Mouse (Mus musculus) embryonic fibroblast, embryonic 13.5 days (primary cell): ENCODE measurements at regions not wholly inside any gene's neighbourhood (a gene's known extent, or its start where the extent isn't known, plus 50 kb on each side); places are given as distances from the start of the nearest gene placed in this dataset.

Experiments used
- CTCF ChIP-seq: IDR thresholded peaks from 2 replicates; pipeline ENCODE4 v1.5.1; 2011; ENCODE audit warnings: mild to moderate bottlenecking, control low read depth, low read length, moderate library complexity, borderline replicate concordance; ENCODE audit not compliant: insufficient read depth
- POLR2A ChIP-seq: IDR thresholded peaks from 2 replicates; pipeline ENCODE4 v1.6.1; 2011; ENCODE audit warnings: low read depth, mild to moderate bottlenecking, control low read depth, low read length, moderate library complexity

DNA sequence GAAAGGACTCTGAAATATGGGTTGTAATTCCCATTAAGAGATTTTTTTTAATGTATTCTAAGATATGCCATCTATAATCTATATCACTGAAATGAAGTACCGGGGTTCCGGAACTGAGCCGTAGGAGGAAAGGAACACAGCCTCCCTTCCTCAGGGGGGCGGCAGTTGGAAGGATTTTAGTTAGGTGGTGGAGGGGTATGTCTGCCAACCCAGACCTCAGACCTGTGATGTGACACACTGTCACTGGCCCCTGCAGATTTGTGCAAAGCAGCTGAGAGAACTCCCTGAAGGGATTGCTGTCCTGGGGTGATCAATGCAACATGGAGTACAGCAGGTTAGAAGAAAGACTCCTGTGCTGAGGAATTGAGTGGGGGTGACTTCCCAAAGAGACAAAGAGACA, 470.2 kb upstream of the Gulo start:
- no peak for TF ChIP-seq CTCF
- TF ChIP-seq POLR2A, result no peak
